Mouse (Mus musculus) adrenal gland, postnatal 36 days (tissue): ENCODE measurements around the gene Pask. TPM values are rescaled to one million over a fixed set of nuclear protein-coding genes. Genes with fewer than 3 reads are reported as not detected.
"Not testable (repeated sequence)": the region's sequence is repeated elsewhere in the genome, so short reads cannot be mapped to it uniquely, and the experiment has no call there.

Experiments
- DNase-seq, 2 experiments: peaks; one replicate each; pipeline ENCODE4 v3.0.0; 2021; ENCODE audit warnings: mixed read lengths in 1 of 2
- long read RNA-seq, 2 experiments: library from polyadenylated mRNA; stranded (forward); transcript quantifications; one replicate each; pipeline ENCODE4 v2.0.0; 2021; ENCODE audit warnings: borderline sequencing depth in 2 of 2
- total RNA-seq, 2 experiments: library from RNA; stranded (reverse); gene quantifications; 2 replicates each; pipeline ENCODE4 v1.2.3; 2021

The Pask gene
- total RNA-seq: 1 to 10 TPM; 3.3 to 3.7 TPM
- long read RNA-seq, experiment 1, partial matches to known transcripts: 2 of 2 reads
- long read RNA-seq, experiment 1, other reads (novel, unspliced or antisense): 0 of 2 reads
- long read RNA-seq, experiment 2: 0 reads

- peak; percentile 95 to 96 for DNase-seq
These were observed at the start of gene Pask, which contains the start of gene Ppp1r7 for GRCm38 (mm10) chr1:93342648-93343503. Pask (minus strand) TSS chr1:93343482. Ppp1r7 (plus strand) TSS chr1:93342854.

DNA sequence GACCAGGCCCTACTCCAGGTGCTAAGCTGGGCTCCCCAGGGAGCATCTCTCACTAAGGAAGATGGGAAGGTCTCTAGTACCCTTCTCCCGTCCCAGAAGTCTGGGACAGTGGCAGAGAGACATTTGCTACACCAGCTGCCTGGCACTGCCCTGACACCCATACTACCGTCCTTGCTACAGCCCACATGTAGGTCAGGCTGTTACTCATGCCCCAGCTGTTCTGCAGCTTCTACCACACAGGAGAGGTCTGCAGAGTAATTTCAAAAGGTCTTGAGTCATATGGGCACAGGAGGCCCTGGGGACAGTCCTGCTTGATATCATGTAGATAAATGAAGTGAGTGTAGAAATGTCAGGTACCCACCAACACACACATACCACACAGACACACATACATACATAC lies 45.6 kb upstream of the Pask start:
- peak; percentile 32 to 51 for DNase-seq

GRCm38 (mm10) chr1:93387198-93387597 lies 43.9 kb upstream of the Pask start:
- no peak for DNase-seq

DNA sequence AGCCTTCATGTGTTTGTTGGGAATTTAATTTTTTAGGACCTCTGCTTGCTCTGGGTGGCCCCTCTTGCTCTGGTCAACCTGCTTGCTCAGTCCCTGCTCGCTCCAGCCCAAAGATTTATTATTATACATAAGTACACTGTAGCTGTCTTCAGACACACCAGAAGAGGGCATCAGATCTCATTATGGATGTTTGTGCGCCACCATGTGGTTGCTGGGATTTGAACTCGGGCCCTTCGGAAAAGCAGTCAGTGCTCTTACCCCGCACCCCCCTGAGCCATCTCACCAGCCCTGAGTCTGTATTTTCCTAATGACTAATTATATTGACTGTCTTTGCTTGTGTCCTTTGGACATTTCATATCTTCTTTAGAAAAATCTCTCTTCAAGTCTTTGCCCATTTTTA lies 35.8 kb upstream of the Pask start:
- peak in 1 of 2 experiments; percentile 13 for DNase-seq

- DNase-seq: no peak
These were observed 34.0 kb upstream of the Pask start for GRCm38 (mm10) chr1:93377307-93377706.

GRCm38 (mm10) chr1:93373665-93374064 lies 30.4 kb upstream of the Pask start, which contains the start of gene Ano7:
Ano7 (plus strand) TSS chr1:93373930.
- DNase-seq: no peak

- DNase-seq: no peak
These were observed 22.4 kb upstream of the Pask start for GRCm38 (mm10) chr1:93365641-93366040.

DNA sequence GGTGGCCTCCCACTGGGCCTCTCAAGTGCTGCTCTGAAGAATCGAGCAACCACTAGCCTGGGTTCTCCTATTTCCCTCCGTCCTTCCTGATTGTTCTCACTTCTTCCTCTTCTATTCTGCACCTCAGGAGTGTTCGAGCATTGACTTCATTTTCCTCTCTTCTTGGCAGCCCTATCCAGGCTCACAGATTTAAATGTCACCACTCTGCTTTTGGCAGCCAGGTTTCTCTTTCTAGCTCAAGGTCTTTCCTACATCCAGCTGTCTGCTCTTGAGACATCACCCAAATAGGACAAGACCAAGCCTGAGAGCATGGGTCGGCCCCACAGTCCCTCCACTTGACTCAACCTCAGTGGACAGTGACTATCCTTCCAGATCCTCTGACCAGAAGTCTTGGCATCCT lies 19.4 kb upstream of the Pask start:
- DNase-seq: peak; percentile 13 to 26

GRCm38 (mm10) chr1:93352724-93353123 lies 9.4 kb upstream of the Pask start:
- no peak for DNase-seq

DNA sequence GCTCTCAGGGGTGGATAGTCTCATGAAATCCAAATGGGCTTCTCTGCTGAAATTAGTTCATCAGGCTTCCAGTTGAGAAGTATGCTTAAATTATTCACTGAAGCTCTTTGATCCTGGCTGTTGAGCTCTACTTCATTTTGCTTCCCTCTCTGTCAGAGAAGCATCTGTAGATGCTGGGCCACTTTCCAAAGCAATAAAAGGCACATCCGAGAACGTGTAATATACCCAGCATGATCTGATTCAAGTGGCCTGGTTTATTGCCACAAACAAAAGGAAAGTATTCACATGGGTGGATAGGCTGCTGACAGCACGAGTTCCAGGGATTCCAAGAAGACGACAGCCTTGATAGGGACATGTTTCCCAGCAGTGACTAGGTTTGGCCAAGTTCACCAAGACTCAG lies 6.4 kb upstream of the Pask start:
- DNase-seq: no peak

DNA sequence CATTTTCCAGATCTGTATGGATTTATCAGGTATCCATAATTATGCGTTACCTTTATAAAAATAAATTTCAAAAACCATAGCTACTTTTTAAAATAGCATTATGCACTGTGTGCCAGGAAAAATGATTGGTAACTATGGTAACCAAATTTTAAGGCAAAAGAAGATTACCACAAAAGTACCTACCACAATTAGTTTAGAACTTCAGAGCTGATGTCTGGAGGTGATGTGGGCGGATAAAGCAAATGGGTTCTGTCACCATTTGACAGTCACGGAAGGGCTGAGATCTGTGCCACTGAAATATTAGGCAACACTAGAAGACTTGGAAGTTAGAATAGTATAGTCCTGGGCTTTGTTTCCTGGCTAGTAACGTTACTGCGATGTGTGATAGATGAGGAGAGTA lies 3.9 kb upstream of the Pask start:
- no peak for DNase-seq

GRCm38 (mm10) chr1:93343504-93344047 lies 294 bp upstream of the Pask start:
- DNase-seq: peak; percentile 94 to 95

- DNase-seq: no peak
These were observed 8.7 kb downstream of the Pask start for GRCm38 (mm10) chr1:93334621-93335020.

DNA sequence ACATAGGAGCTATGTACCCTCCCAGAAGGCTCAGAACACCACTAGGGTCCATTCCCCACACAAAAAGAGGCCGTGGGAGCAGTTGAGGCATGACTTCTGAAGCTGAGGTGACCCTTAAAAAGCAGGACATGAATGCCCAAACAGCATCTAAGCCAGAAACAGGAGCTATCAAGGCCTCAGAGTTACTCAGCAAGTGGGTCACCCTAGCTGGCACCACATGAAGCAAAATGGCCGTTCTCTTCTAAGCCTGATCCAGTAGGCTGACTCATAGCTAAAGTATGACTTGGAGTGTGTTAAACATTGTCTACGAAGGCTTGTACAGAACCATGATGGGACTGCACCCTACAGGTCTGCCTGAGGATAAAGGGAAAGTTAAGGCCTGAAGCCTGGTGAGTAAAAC lies 16.8 kb downstream of the Pask start:
- DNase-seq: peak; percentile 51 to 58

GRCm38 (mm10) chr1:93323973-93324372 lies 19.3 kb downstream of the Pask start:
- no peak for DNase-seq

- peak; percentile 84 to 87 for DNase-seq
These were observed 37.5 kb downstream of the Pask start, which contains the start of gene Mterf4 for GRCm38 (mm10) chr1:93305581-93306337. Mterf4 (minus strand) TSS chr1:93305915.

DNA sequence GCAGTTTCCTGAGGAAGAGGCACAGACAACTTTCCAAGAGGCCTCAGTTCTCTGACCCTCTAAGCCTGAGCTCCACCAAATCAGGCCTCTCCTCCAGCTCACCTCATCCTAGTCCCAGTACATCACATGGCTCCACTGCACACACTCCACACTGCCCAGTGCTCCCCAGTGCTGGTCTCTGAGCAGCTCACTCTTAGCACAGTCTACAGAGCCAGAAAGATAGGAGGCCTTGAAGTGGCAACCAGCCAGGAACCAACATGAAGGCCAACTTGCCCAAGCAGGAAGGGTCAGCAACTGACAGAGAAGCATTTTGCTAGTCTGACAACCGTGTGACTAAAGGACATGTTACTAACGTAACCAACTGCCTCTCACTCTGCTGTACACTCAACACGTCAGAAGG lies 42.7 kb downstream of the Pask start:
- DNase-seq: peak; percentile 77 to 83

DNA sequence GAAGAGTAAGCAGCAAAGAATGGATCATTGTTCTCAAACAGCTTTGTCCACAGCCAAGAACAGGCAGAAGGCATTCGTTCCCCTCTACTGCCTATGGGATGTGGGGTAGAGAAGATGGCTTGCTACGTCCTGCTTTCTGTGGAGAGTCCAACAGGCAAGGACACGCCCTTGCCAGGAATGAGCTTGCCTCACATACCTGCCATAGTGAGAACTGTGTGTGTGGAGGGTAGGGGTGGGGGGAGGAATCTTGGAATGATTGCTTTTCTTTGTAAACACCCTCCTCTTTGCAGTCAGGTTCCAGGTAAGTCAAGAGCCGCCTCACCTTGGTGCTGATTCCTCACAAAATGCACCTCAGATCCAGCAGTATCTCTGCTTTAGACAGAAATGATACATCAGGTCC lies 43.5 kb downstream of the Pask start:
- no peak for DNase-seq

GRCm38 (mm10) chr1:93294491-93294890 lies 48.8 kb downstream of the Pask start:
- not testable (repeated sequence) for DNase-seq

DNA sequence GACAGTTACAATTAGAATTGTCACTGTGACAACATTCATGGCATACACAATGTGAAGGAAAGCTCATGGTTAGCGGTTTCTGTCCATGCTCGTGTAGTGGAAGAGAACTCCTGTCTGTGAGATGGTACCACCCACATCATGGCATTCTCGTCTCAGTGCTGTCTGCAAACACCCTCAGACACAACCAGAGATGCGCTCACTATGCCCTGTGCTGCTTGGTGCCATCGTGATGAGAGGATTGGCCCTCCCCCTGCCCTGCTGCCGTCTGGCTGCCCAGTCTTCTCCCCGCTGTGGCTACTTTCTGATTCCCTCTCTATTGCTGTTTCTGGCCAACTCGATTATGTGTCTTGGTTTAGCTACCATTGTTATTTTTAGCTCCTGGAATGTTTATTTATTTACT lies 51.3 kb downstream of the Pask start:
- DNase-seq: no peak

DNA sequence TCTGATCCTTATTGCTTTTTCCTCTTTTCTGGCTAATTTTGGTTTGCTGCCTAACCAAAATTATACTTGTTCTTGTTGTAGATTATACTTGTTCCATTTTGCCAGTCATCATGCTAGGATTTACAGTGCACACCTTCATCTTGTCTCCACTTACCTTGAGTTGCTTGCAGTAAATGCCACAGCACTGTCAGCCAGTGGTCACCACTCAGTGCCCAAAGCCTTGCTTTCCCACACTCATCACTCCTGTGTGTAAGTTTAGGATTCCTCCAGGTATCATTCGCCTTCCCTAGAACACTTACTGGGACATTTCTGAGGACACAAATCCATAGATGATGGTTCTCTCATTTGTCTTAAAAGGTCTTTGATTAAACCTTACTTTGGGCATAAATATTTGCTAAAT lies 51.7 kb downstream of the Pask start:
- no peak for DNase-seq

GRCm38 (mm10) chr1:93290956-93291355 lies 52.3 kb downstream of the Pask start:
- no peak for DNase-seq
